Mouse (Mus musculus): ENCODE results near the gene Gal3st2. TPM values are rescaled to one million over a fixed set of nuclear protein-coding genes. Genes with fewer than 3 reads are reported as not detected.
"Not testable (repeated sequence)": the region's sequence is repeated elsewhere in the genome, so short reads cannot be mapped to it uniquely, and the experiment has no call there.

The Gal3st2 gene
- total and polyA plus RNA-seq, 2 experiments from 2014 or later, result not detected

GRCm38 (mm10) chr1:93835876-93836531 lies 25.1 kb upstream of the Gal3st2 start:
- 93% methylated on average over 6 of the region's 6 CpGs for WGBS
- Histone ChIP-seq H3K4me2 (ENCODE audit: low read depth, low read length) (no peak overlapping the region), H3K27ac (no peak overlapping the region), H3K4me1 (ENCODE audit: insufficient read depth, low read length) (no peaks in the 10 kb centered on the region), H3K4me3 (ENCODE audit: low read length) (no peak overlapping the region), H3K36me3 (ENCODE audit: insufficient read depth, low read length) (no peaks in the 10 kb centered on the region), H3K9me3 (ENCODE audit: low read length) (no peaks in the 10 kb centered on the region), H3K9ac (replicated peaks; ENCODE audit: low read length) (no peak overlapping the region), H3K27me3 (ENCODE audit: insufficient read depth, low read length) (no peaks in the 10 kb centered on the region)
- no peak for ATAC-seq
- no peak for TF ChIP-seq CTCF (IDR thresholded peaks at IDR 0.05; ENCODE audit: low read depth)
- DNase-seq (ENCODE audit: low spot score), result no peak

- no peak overlapping the region for H3K4me3 ChIP-seq (ENCODE audit: low read length)
- no peak for TF ChIP-seq CTCF (IDR thresholded peaks at IDR 0.05; ENCODE audit: low read depth)
- ATAC-seq (no peak), DNase-seq (ENCODE audit: low spot score) (no peak)
- H3K36me3 ChIP-seq (ENCODE audit: insufficient read depth, low read length), result no peaks in the 10 kb centered on the region
- WGBS, result 97% methylated on average over 2 of the region's 2 CpGs
- no peaks in the 10 kb centered on the region for H3K9me3 ChIP-seq (ENCODE audit: low read length)
- H3K27ac ChIP-seq, result no peak overlapping the region
- no peaks in the 10 kb centered on the region for H3K4me1 ChIP-seq (ENCODE audit: insufficient read depth, low read length)
- H3K9ac ChIP-seq (replicated peaks; ENCODE audit: low read length), result no peak overlapping the region
- H3K4me2 ChIP-seq (ENCODE audit: low read depth, low read length), result no peak overlapping the region
- no peaks in the 10 kb centered on the region for H3K27me3 ChIP-seq (ENCODE audit: insufficient read depth, low read length)
Measured at GRCm38 (mm10) chr1:93836532-93836913, 24.6 kb upstream of the Gal3st2 start.

DNA sequence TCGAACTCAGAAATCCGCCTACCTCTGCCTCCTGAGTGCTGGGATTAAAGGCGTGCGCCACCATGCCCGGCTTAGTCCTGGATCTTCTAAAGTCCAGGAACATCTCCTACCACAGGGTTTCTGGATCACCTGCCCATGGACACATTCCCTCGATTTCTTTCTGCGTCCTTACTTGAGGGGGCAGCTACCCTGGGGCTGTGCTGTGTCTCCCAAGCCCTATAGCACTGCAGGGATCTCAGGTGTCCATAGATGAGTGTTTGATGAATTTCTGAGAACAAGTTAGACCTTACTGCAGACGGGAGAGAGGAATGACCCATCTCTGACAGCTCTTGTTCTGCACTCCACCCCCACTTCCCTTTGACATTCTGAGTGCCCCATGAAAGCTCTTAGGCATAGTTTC lies 23.8 kb upstream of the Gal3st2 start:
- H3K9ac ChIP-seq (replicated peaks; ENCODE audit: low read length), result no peak overlapping the region
- DNase-seq (ENCODE audit: low spot score) (no peak), ATAC-seq (no peak)
- 93% methylated on average over 7 of the region's 8 CpGs for WGBS
- H3K9me3 ChIP-seq (ENCODE audit: low read length), result no peaks in the 10 kb centered on the region
- no peak for TF ChIP-seq CTCF (IDR thresholded peaks at IDR 0.05; ENCODE audit: low read depth)
- no peaks in the 10 kb centered on the region for H3K36me3 ChIP-seq (ENCODE audit: insufficient read depth, low read length)
- H3K4me3 ChIP-seq (ENCODE audit: low read length), result no peak overlapping the region
- no peak overlapping the region for H3K27ac ChIP-seq
- H3K27me3 ChIP-seq (ENCODE audit: insufficient read depth, low read length), result no peaks in the 10 kb centered on the region
- H3K4me1 ChIP-seq (ENCODE audit: insufficient read depth, low read length), result no peaks in the 10 kb centered on the region
- no peak overlapping the region for H3K4me2 ChIP-seq (ENCODE audit: low read depth, low read length)

GRCm38 (mm10) chr1:93838569-93838968 lies 22.5 kb upstream of the Gal3st2 start:
- H3K4me1 ChIP-seq (ENCODE audit: insufficient read depth, low read length); H3K9me3 ChIP-seq (ENCODE audit: low read length); DNase-seq (ENCODE audit: low spot score); ATAC-seq; H3K27ac ChIP-seq; H3K9ac ChIP-seq (replicated peaks; ENCODE audit: low read length); H3K27me3 ChIP-seq (ENCODE audit: insufficient read depth, low read length); H3K36me3 ChIP-seq (ENCODE audit: insufficient read depth, low read length); H3K4me2 ChIP-seq (ENCODE audit: low read depth, low read length); H3K4me3 ChIP-seq (ENCODE audit: low read length): not testable (repeated sequence)
- WGBS, result 90% methylated on average over 7 of the region's 8 CpGs

DNA sequence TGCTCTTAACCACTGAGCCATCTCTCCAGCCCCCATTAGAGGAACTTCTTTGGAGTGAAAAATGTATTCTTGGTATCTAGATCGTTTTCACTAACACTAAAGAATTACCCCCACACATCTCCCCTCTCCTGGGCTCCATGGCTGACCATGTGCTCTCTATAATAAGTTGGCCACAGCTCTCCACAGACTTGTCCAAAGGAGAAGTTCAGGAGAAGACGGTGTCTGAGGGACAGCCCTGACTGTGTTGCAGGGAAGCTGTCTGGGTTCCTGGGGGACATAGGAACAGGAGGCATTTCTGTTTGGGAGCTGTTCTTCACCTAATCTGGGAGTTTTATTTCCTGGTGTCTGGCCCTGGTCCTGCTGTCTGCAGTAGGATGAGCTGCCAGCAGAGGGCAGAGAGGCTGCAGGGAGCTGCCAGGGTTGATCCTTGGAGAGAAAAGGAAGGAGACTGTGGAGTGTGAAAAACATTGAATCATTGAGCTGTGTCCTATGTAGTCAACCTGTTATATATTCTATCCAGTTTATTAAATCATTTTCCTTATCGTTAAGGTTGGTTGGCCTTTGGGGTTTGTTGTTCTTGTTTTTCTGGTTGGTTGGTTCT lies 15.2 kb upstream of the Gal3st2 start:
- H3K36me3 ChIP-seq (ENCODE audit: insufficient read depth, low read length); H3K4me2 ChIP-seq (ENCODE audit: low read depth, low read length); H3K9me3 ChIP-seq (ENCODE audit: low read length); H3K9ac ChIP-seq (replicated peaks; ENCODE audit: low read length); H3K4me1 ChIP-seq (ENCODE audit: insufficient read depth, low read length); DNase-seq (ENCODE audit: low spot score); H3K27ac ChIP-seq; H3K4me3 ChIP-seq (ENCODE audit: low read length); H3K27me3 ChIP-seq (ENCODE audit: insufficient read depth, low read length): not testable (repeated sequence)
- 40% methylated on average over 1 of the region's 3 CpGs for WGBS
- 0 out of 2 replicates have a peak, but pooled peaks have one; percentile 49 for ATAC-seq

- ATAC-seq; H3K4me1 ChIP-seq (ENCODE audit: insufficient read depth, low read length); H3K4me3 ChIP-seq (ENCODE audit: low read length); DNase-seq (ENCODE audit: low spot score); H3K36me3 ChIP-seq (ENCODE audit: insufficient read depth, low read length); H3K9ac ChIP-seq (replicated peaks; ENCODE audit: low read length); H3K27ac ChIP-seq; H3K9me3 ChIP-seq (ENCODE audit: low read length); H3K27me3 ChIP-seq (ENCODE audit: insufficient read depth, low read length); H3K4me2 ChIP-seq (ENCODE audit: low read depth, low read length): not testable (repeated sequence)
- WGBS, result 85% methylated on average over 4 of the region's 4 CpGs
Measured at GRCm38 (mm10) chr1:93855790-93856189, 5.3 kb upstream of the Gal3st2 start.

- whole genome bisulfite sequencing, result 34% methylated on average over 6 of the region's 6 CpGs
- peak; percentile 51; the same call in 1 of the 2 replicates for ATAC-seq
Measured at GRCm38 (mm10) chr1:93857370-93857769, 3.7 kb upstream of the Gal3st2 start.

More at GRCm38 (mm10) chr1:93857370-93857769, 3.7 kb upstream of the Gal3st2 start:
- no peak for TF ChIP-seq CTCF (IDR thresholded peaks at IDR 0.05; ENCODE audit: low read depth)
- no peak overlapping the region for H3K4me3 ChIP-seq (ENCODE audit: low read length)
- no peak overlapping the region for H3K9ac ChIP-seq (replicated peaks; ENCODE audit: low read length)
- no peaks in the 10 kb centered on the region for H3K36me3 ChIP-seq (ENCODE audit: insufficient read depth, low read length)
- no peak overlapping the region for H3K27ac ChIP-seq
- no peaks in the 10 kb centered on the region for H3K4me1 ChIP-seq (ENCODE audit: insufficient read depth, low read length)
- no peak overlapping the region for H3K4me2 ChIP-seq (ENCODE audit: low read depth, low read length)
- peak; percentile 60 for DNase-seq (ENCODE audit: low spot score)
- H3K9me3 ChIP-seq (ENCODE audit: low read length), result no peaks in the 10 kb centered on the region
- no peaks in the 10 kb centered on the region for H3K27me3 ChIP-seq (ENCODE audit: insufficient read depth, low read length)

Data from hindbrain, postnatal 0 days (tissue).